Comparison of ENCODE assay signal across 36 mouse cellular contexts in genomic region chrX:10205937-10206336, GRCm38 (mm10). TPM values are rescaled to one million over a fixed set of nuclear protein-coding genes. Genes with fewer than 3 reads are reported as not detected.
"Had no signal": no experiment of that assay in that cellular context is flagged by ENCODE, and none has a peak within 500 bp of the region (broad histone marks: within the 10 kb centered on the region; RNA-seq: fewer than 3 reads in every experiment).

No protein-coding gene starts in this region.

- ATAC-seq: hindbrain, embryonic 16.5 days; hindbrain, postnatal 0 days; inflammation-experienced regulatory T-cells, adult 6 months; intestine, embryonic 15.5 days; intestine, embryonic 16.5 days; intestine, postnatal 0 days had no signal

- DNase-seq: heart, postnatal 10 days; heart, postnatal 14 days; heart, postnatal 36 days; heart, postnatal 4 days; kidney, adult 11 months; kidney, adult 18-20 months; kidney, adult 2 months; kidney, adult 8-10 months; kidney, adult 9 months; kidney, postnatal 10 days; kidney, postnatal 14 days; kidney, postnatal 25 days; kidney, postnatal 36 days; kidney, postnatal 4 days; layer of hippocampus, adult 9-11 months; layer of hippocampus, postnatal 36 days had no signal

- H3K27me3 ChIP-seq: heart, embryonic 12.5 days; heart, embryonic 13.5 days; heart, embryonic 15.5 days; hindbrain, embryonic 12.5 days; hindbrain, embryonic 13.5 days; hindbrain, embryonic 15.5 days; intestine, embryonic 15.5 days; kidney, embryonic 15.5 days had no signal

RNA-seq across cellular contexts. Expression of gene Otc, which starts 46.2 kb away (rescaled TPM):
- polyA plus RNA-seq: heart, embryonic 12.5 days; heart, embryonic 14.5 days; heart, embryonic 15.5 days; heart, postnatal 0 days; hindbrain, embryonic 10.5 days; hindbrain, embryonic 11.5 days; hindbrain, embryonic 12.5 days; hindbrain, embryonic 14.5 days; hindbrain, embryonic 16.5 days; hindbrain, postnatal 0 days; inflammation-experienced regulatory T-cells, adult 6 months; kidney, adult 2 months; kidney, embryonic 14.5 days; kidney, postnatal 0 days had no signal
